Mouse (Mus musculus) liver, embryonic 11.5 days (tissue): Measurements from ENCODE around the gene Cbfa2t2. TPM values are rescaled to one million over a fixed set of nuclear protein-coding genes. Genes with fewer than 3 reads are reported as not detected.

Experiments
- ATAC-seq: fragments of 200-750 bp; cut with Nextera tagmentation; replicated peaks from 2 replicates; pipeline ENCODE4 v1.8.0; 2017; ENCODE audit warnings: moderate number of reproducible peaks, mild to moderate bottlenecking, moderate TSS enrichment, moderate library complexity; ENCODE audit not compliant: low FRiP score
- DNase-seq: peaks from one replicate; pipeline ENCODE4 v3.0.0-alpha.2; 2017; ENCODE audit warnings: low spot score
- H3K27ac ChIP-seq: fragments of 300-500 bp; sonication (generic); 2 replicates; pipeline ENCODE4 v1.5.1; 2014; ENCODE audit warnings: mild to moderate bottlenecking, low read depth, low read length, control low read depth
- H3K27me3 ChIP-seq: fragments of 300-500 bp; sonication (generic); replicated peaks from 2 replicates; pipeline ENCODE4 v1.6.1; 2014; ENCODE audit warnings: low read length, mixed read lengths; ENCODE audit not compliant: control insufficient read depth, insufficient read depth
- H3K36me3 ChIP-seq: fragments of 300-500 bp; sonication (generic); 2 replicates; pipeline ENCODE4 v1.6.1; 2014; ENCODE audit warnings: mild to moderate bottlenecking, low read length, moderate library complexity, mixed read lengths; ENCODE audit not compliant: control insufficient read depth, insufficient read depth
- H3K4me1 ChIP-seq: fragments of 300-500 bp; sonication (generic); replicated peaks from 2 replicates; pipeline ENCODE4 v1.6.1; 2014; ENCODE audit warnings: low read length, mixed read lengths; ENCODE audit not compliant: control insufficient read depth, insufficient read depth
- H3K4me2 ChIP-seq: fragments of 300-500 bp; sonication (generic); 2 replicates; pipeline ENCODE4 v1.6.1; 2014; ENCODE audit warnings: mild to moderate bottlenecking, control low read depth, moderate library complexity
- H3K4me3 ChIP-seq: fragments of 300-500 bp; sonication (generic); 2 replicates; pipeline ENCODE4 v1.5.1; 2014; ENCODE audit warnings: low read depth, low read length, control low read depth
- H3K9ac ChIP-seq: fragments of 300-500 bp; sonication (generic); 2 replicates; pipeline ENCODE4 v1.6.1; 2014; ENCODE audit warnings: low read depth, low read length, control low read depth
- H3K9me3 ChIP-seq: fragments of 300-500 bp; sonication (generic); 2 replicates; pipeline ENCODE4 v1.6.1; 2016; ENCODE audit warnings: low read length, inconsistent platforms, mixed read lengths; ENCODE audit not compliant: control insufficient read depth
- WGBS: fragments of 180-500 bp; shearing (Covaris S2); extraction: QIAGEN DNeasy Blood & Tissue Kit; methylation state at CpG from one replicate; pipeline ENCODE4 v1.1.7; 2014; 5-methylcytosine and 5-hydroxymethylcytosine counted together
- polyA plus RNA-seq: library from polyadenylated mRNA; unstranded; fragments of >200 nt; fragmentation: Nextera tagmentation; extraction: Ambion mirVana; gene quantifications from 2 replicates; pipeline ENCODE4 v1.2.1, GENCODE M21; 2014

Gene Cbfa2t2
- polyA plus RNA-seq, 1 experiment from 2014 or later, result 23.5 TPM

DNA sequence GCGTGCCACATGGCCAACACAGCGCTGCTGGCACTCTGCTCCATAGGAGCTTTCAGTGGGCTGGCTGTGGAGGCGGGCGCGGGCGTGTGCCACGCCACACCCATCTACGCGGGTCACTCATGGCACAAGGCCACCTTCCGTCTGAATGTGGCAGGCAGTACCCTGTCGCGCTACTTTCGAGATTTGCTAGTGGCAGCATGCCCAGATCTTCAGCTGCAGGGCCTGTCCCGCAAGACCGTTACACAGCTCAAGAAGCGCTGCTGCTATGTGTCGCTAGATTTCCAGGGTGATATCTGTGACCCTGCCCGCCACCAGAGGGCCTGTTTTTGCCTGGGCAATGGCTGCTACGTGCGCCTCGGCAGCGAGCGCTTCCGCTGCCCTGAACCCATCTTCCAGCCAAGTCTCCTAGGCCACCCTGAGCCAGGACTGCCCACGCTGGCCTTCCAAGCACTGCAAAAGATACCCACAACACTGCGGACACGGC lies 116.2 kb downstream of the Cbfa2t2 start:
- Histone ChIP-seq H3K4me2 (peak overlapping the region; percentile 55), H3K9me3 (no peaks in the 10 kb centered on the region), H3K4me1 (peaks cover 27% of the 10 kb centered on the region), H3K4me3 (peak overlapping the region; percentile 25), H3K9ac (peak overlapping the region; percentile 21; the same call in 1 of the 2 replicates), H3K36me3 (no peaks in the 10 kb centered on the region), H3K27ac (no peak overlapping the region), H3K27me3 (peaks cover 35% of the 10 kb centered on the region)
- DNase-seq, result peak; percentile 56
- ATAC-seq, result peak; percentile 40
- 20% methylated on average over 27 of the region's 27 CpGs for WGBS

DNA sequence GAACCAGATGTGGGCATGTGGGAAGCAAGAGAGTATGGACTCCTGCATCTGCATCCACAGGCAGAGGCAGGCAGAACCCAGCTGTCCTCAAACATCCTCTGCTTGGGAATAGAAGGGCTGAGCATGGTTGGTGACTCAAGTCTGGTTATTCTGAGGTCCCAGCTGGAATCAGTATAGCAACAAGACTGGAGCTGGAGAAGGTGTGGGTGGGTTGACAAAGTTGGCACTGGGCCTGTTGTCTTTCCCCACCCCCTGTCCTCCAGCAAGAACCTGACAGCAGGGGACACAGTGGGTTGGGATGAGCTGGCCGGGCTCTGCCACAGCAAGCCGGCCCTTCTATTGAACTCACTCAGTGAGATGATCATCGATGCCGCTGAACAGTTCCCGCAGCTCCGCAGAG lies 119.0 kb downstream of the Cbfa2t2 start:
- no peaks in the 10 kb centered on the region for H3K9me3 ChIP-seq
- WGBS, result 96% methylated on average over 6 of the region's 6 CpGs
- no peak overlapping the region for H3K27ac ChIP-seq
- ATAC-seq, result no peak
- H3K4me3 ChIP-seq, result no peak overlapping the region
- H3K4me2 ChIP-seq, result no peak overlapping the region
- no peaks in the 10 kb centered on the region for H3K36me3 ChIP-seq
- peaks cover 25% of the 10 kb centered on the region for H3K27me3 ChIP-seq
- no peak for DNase-seq
- H3K4me1 ChIP-seq, result peaks cover 30% of the 10 kb centered on the region
- no peak overlapping the region for H3K9ac ChIP-seq

DNA sequence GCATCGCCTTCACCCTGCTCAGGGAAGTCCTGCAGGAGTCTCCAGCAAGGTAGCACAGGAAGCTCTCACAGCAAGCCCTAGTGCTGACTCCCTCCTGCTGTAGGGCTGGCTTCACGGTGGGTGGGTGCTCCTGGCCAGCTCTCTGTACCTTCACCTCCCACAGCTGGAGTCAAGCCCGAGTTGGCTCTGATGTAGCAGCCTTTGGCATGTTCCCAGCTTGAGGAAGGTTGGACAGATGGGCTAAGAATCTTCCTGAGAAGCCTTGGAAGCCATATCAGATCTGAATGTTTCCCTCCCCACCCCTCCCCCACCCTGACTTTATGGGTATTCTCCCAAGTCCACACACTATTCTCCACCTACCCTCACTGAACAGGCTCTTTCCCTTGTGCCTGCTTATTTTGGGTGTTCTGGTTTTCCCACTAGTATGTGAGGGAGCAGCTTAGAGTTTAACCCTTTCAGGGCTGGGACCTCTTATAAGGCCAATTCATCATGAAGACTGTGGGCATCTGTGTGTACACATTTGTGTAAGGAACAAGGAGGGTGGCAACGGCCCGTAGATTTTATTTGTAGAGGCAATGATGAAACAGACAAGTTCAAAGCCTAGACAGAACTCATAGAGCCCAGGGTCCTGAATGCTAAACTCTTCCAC lies 121.0 kb downstream of the Cbfa2t2 start:
- H3K36me3 ChIP-seq, result peaks cover 5% of the 10 kb centered on the region; the same call in 1 of the 2 replicates
- H3K4me3 ChIP-seq, result no peak overlapping the region
- no peak overlapping the region for H3K9ac ChIP-seq
- no peak overlapping the region for H3K27ac ChIP-seq
- no peaks in the 10 kb centered on the region for H3K9me3 ChIP-seq
- H3K4me1 ChIP-seq, result peaks cover 24% of the 10 kb centered on the region
- H3K27me3 ChIP-seq, result peaks cover 6% of the 10 kb centered on the region
- H3K4me2 ChIP-seq, result no peak overlapping the region
- WGBS, result 52% methylated on average over 5 of the region's 5 CpGs
- DNase-seq (no peak), ATAC-seq (no peak)

DNA sequence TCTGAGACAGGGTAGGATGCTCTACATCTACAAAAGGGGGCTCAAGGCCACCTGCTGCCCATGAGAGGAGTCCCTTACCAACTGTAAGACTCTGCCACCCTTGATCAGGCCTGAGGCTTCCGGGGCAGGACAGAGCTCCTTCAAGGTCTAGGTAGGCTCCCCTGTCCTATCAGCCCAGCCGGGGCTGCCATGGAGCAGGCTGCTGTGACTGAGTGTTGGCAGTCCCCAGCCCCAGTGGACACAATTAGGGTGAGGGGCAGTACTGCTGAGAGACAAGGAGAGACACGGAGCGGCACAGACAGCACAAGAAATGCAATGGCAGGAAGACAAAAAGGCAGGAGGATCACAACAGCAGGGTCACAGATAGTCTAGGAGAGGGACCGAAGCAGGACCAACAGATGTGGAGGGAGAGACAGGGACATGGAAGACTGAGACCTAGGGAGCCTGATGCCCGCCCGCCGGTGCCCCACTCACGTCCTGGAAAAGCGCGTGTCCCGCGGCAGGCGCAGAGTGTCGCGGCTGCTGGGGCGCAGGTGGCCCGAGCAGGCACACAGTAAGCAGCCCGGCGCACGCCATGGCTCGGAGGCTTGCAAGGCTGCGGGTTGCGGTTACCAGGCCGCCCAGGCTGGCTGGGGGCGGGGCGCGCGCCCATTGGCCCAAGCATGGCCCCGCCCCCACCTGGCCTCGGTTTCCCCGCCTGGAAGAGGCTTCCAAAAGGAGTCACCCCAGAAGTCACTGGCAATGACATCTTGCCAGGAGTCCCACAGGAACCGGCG lies 122.2 kb downstream of the Cbfa2t2 start, which contains the start of gene Necab3:
Gene Necab3 (minus strand): TSS at position 627 of the 776 bp plus-strand sequence.
- Histone ChIP-seq H3K27ac (peak within 1 kb of the TSS; percentile 25; the same call in 1 of the 2 replicates), H3K9ac (peak within 1 kb of the TSS; percentile 54), H3K36me3 (peaks cover 13% of the 10 kb centered on the region; the same call in 1 of the 2 replicates), H3K4me1 (peaks cover 17% of the 10 kb centered on the region), H3K4me2 (peak within 1 kb of the TSS; percentile 91), H3K4me3 (peak within 1 kb of the TSS; percentile 43), H3K9me3 (no peaks in the 10 kb centered on the region), H3K27me3 (0 out of 2 replicates have a peak, but pooled peaks cover 2% of the 10 kb centered on the region)
- peak; percentile 77 for ATAC-seq
- DNase-seq, result peak; percentile 56
- 3% methylated on average over 34 of the region's 34 CpGs for WGBS

DNA sequence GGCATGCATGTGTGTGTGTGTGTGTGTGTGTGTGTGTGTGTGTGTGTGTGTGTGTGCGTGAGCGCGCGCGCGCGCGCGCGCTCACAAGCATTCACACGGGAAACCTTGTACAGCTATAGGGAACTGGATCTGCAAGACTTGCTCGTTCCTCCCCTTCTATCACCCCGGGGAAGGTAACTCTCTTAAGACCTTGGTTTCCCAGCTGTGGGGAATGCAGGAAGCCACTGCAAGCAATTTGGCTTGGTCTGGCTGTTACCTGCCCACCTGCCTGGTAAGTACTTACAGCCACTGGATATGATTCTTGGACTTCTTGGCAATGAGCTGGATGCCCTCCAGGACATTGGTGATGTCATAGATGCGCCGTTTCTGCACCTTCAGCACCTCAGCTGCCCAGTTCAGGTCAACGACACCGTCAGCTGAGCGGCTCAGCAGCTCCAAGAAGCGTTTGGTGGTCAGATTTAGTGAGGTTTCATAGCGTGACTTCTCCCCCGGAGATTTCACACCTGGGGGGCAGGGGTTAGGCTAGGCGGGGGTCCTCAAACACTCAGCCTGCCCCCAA lies 127.4 kb downstream of the Cbfa2t2 start:
- no peak overlapping the region for H3K27ac ChIP-seq

DNA sequence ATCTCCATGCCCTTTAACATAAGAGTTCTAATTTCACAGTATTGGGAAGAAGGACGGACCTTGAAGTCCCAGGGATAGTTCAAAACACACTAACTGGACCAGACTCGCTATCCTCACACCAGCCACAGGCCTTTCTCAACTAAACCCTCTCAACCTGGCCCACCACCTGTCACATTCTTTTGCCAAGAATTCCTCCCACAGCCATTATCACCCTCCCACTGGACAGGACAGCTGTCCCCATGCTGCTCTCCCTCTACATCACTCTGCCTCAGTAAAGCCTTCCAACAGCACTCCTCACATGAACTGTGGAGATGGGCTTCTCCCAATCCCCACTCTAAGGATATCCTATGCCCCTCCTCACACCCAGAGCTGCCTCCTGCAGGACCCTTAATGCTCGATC lies 129.3 kb downstream of the Cbfa2t2 start:
- Histone ChIP-seq H3K36me3 (peaks cover 20% of the 10 kb centered on the region; the same call in 1 of the 2 replicates), H3K9ac (no peak overlapping the region), H3K9me3 (no peaks in the 10 kb centered on the region), H3K4me3 (no peak overlapping the region), H3K27ac (no peak overlapping the region), H3K4me1 (peaks cover 29% of the 10 kb centered on the region), H3K27me3 (no peaks in the 10 kb centered on the region), H3K4me2 (no peak overlapping the region)
- no peak for ATAC-seq
- 85% methylated on average over 3 of the region's 3 CpGs for WGBS
- no peak for DNase-seq

More for the DNA sequence above, 127.4 kb downstream of the Cbfa2t2 start:
- DNase-seq (no peak), ATAC-seq (no peak)
- Histone ChIP-seq H3K4me3 (no peak overlapping the region), H3K9me3 (no peaks in the 10 kb centered on the region), H3K4me1 (peaks cover 29% of the 10 kb centered on the region), H3K4me2 (no peak overlapping the region), H3K27me3 (no peaks in the 10 kb centered on the region), H3K9ac (no peak overlapping the region), H3K36me3 (peaks cover 20% of the 10 kb centered on the region; the same call in 1 of the 2 replicates)
- 91% methylated on average over 22 of the region's 22 CpGs for WGBS

DNA sequence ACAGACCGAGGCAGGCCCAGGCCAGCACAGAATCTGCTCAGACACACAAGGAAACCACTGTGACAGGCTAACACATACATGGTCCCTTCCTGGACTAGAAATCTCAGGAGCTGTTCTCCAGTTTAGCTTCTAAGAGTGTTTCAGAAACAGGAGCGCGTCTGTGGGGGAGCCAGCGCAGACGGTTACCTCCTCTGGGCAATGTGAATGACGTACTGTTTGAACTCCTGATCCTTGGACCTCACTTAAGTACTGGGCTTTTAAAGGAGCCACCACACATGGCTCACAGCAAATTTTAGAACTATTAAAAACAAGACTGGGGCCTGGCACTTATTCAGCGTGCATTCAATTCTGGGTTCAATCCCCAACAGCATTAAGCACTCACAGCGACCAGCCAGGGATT lies 130.4 kb downstream of the Cbfa2t2 start:
- DNase-seq (no peak), ATAC-seq (no peak)
- Histone ChIP-seq H3K27me3 (no peaks in the 10 kb centered on the region), H3K4me3 (no peak overlapping the region), H3K36me3 (peaks cover 16% of the 10 kb centered on the region; the same call in 1 of the 2 replicates), H3K9me3 (no peaks in the 10 kb centered on the region), H3K4me1 (peaks cover 38% of the 10 kb centered on the region), H3K27ac (no peak overlapping the region), H3K4me2 (no peak overlapping the region), H3K9ac (no peak overlapping the region)
- 69% methylated on average over 8 of the region's 8 CpGs for WGBS

DNA sequence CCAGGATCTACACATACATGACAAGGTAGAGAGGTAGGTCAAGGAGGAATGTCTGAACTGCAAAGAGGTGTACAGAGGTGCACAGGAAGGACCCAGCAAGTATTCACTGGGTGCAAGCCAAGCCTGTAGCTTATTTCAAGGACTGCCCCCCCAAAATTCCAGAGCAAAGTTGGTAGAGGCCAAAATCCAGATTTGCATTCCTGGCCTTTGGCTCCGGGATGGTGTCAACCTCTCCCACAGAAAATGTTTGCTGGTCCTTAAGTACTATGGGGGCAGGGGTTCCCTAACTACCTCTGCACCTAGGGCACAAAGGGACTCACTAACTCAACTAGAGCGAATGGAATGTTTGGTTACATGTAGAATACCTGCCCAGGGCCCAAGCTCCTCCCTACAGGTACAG lies 131.5 kb downstream of the Cbfa2t2 start:
- Histone ChIP-seq H3K4me1 (peaks cover 38% of the 10 kb centered on the region), H3K36me3 (peaks cover 11% of the 10 kb centered on the region; the same call in 1 of the 2 replicates), H3K4me3 (peak overlapping the region; percentile 88), H3K4me2 (peak overlapping the region; percentile 86), H3K9ac (peak overlapping the region; percentile 91), H3K9me3 (no peaks in the 10 kb centered on the region), H3K27me3 (no peaks in the 10 kb centered on the region), H3K27ac (peak overlapping the region; percentile 61; the same call in 1 of the 2 replicates)
- WGBS, result 68% methylated on average over 2 of the region's 2 CpGs
- DNase-seq (no peak), ATAC-seq (no peak)
